Mouse (Mus musculus) liver, embryonic 14.5 days (tissue): ENCODE results near the gene Snx3.

ENCODE experiments used
- CTCF ChIP-seq: IDR thresholded peaks from 2 replicates; pipeline ENCODE4 v1.5.1; 2016; ENCODE audit warnings: antibody characterized with exemption, low read depth, control low read depth
- EP300 ChIP-seq: IDR thresholded peaks from 2 replicates; pipeline ENCODE4 v1.6.1; 2016; ENCODE audit warnings: antibody characterized with exemption, low read depth

DNA sequence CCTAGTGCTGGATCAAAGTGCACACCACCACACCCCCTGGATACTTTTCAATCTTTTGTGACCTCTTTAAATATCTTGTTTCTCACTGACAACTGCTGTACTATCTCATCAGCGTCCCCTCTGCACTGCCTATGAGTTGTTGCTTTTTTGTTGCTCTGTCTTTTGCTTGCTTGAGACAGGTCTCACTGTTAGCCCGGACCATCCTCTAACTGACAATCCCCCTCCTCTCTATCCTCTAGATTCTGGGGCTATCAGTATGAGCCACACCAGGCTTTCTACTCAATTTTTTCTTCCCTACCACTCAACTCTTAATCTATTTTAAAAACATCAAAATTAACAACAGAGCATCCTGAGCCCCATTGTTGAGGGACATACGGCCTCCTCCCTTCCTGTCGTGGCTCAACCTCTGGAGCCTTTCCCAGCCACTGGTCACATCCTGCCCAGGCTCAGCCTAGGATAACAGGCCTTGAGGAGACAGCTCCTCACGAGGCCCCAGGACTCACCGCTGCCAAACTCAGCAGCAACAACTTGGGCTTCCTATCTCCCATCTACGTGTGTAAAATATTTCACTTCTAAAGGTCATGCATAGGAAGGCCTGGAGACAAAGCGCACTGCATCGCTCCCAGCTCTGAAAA, 44.2 kb upstream of the Snx3 start:
- no peak for TF ChIP-seq CTCF
- TF ChIP-seq EP300, result no peak
